Mouse (Mus musculus) limb, embryonic 14.5 days (tissue): Measurements from ENCODE around the gene Sox8. TPM values are rescaled to one million over a fixed set of nuclear protein-coding genes. Genes with fewer than 3 reads are reported as not detected.

Experiments used
- ATAC-seq: fragments of 200-750 bp; cut with Nextera tagmentation; 2 replicates; pipeline ENCODE4 v1.8.0; 2017; ENCODE audit warnings: low read depth, moderate number of reproducible peaks, moderate TSS enrichment; ENCODE audit not compliant: low FRiP score
- DNase-seq: peaks from one replicate; pipeline ENCODE4 v3.0.0-alpha.2; 2015; ENCODE audit warnings: low spot score
- H3K27ac ChIP-seq: fragments of 300-500 bp; sonication (generic); replicated peaks from 2 replicates; pipeline ENCODE4 v1.5.1; 2014; ENCODE audit warnings: low read depth, mild to moderate bottlenecking, low read length, moderate library complexity, mixed read lengths
- H3K27me3 ChIP-seq: fragments of 300-500 bp; sonication (generic); 2 replicates; pipeline ENCODE4 v1.6.1; 2014; ENCODE audit warnings: low read length, mixed read lengths; ENCODE audit not compliant: control insufficient read depth, insufficient read depth
- H3K36me3 ChIP-seq: fragments of 300-500 bp; sonication (generic); 2 replicates; pipeline ENCODE4 v1.6.1; 2014; ENCODE audit warnings: mild to moderate bottlenecking, low read length, moderate library complexity, mixed read lengths; ENCODE audit not compliant: control insufficient read depth, insufficient read depth
- H3K4me1 ChIP-seq: fragments of 300-500 bp; sonication (generic); 2 replicates; pipeline ENCODE4 v1.6.1; 2014; ENCODE audit warnings: antibody characterized with exemption, low read length, mixed read lengths; ENCODE audit not compliant: control insufficient read depth, insufficient read depth
- H3K4me2 ChIP-seq: fragments of 300-500 bp; sonication (generic); replicated peaks from 2 replicates; pipeline ENCODE4 v1.6.1; 2014; ENCODE audit warnings: low read depth, mild to moderate bottlenecking, low read length, moderate library complexity; ENCODE audit not compliant: severe bottlenecking
- H3K4me3 ChIP-seq: fragments of 300-500 bp; sonication (generic); replicated peaks from 2 replicates; pipeline ENCODE4 v1.5.1; 2014; ENCODE audit warnings: low read length
- H3K9ac ChIP-seq: fragments of 300-500 bp; sonication (generic); 2 replicates; pipeline ENCODE4 v1.6.1; 2014; ENCODE audit warnings: mild to moderate bottlenecking, low read depth, low read length, moderate library complexity; ENCODE audit not compliant: severe bottlenecking
- H3K9me3 ChIP-seq: fragments of 300-500 bp; sonication (generic); 2 replicates; pipeline ENCODE4 v1.6.1; 2016; ENCODE audit warnings: low read length; ENCODE audit not compliant: control insufficient read depth
- POLR2A ChIP-seq: fragments of 200-500 bp; IDR thresholded peaks from 2 replicates; pipeline ENCODE4 v1.8.0; 2012; ENCODE audit warnings: inconsistent platforms, mild to moderate bottlenecking, moderate library complexity, borderline replicate concordance; ENCODE audit not compliant: insufficient read depth, insufficient read length; ENCODE audit errors: extremely low read depth
- WGBS: fragments of 180-500 bp; shearing (Covaris S2); extraction: QIAGEN DNeasy Blood & Tissue Kit; methylation state at CpG from one replicate; pipeline ENCODE4 v1.1.7; 2014; 5-methylcytosine and 5-hydroxymethylcytosine counted together
- polyA plus RNA-seq, 2 experiments: library from polyadenylated mRNA; depleted of rRNA in 1 of 2; stranded (reverse) in 1 of 2; unstranded in 1 of 2; fragments of >200 nt; fragmentation: Nextera tagmentation in 1 of 2; extraction: Ambion mirVana in 1 of 2; gene quantifications; 2 replicates each; pipeline versions ENCODE4 v1.2.1 to v1.2.3; 2012 to 2014

Gene Sox8
- polyA plus RNA-seq, 2 experiments = 16.3 to 16.7 TPM

- no peak overlapping the region for H3K9ac ChIP-seq
- H3K4me2 ChIP-seq = no peak overlapping the region
- TF ChIP-seq POLR2A = no peak
- H3K4me1 ChIP-seq = no peaks in the 10 kb centered on the region
- no peak for DNase-seq
- no peak overlapping the region for H3K4me3 ChIP-seq
- no peak overlapping the region for H3K27ac ChIP-seq
- no peaks in the 10 kb centered on the region for H3K9me3 ChIP-seq
- WGBS = 52% methylated on average over 27 of the region's 27 CpGs
- H3K36me3 ChIP-seq = no peaks in the 10 kb centered on the region
- no peaks in the 10 kb centered on the region for H3K27me3 ChIP-seq
- ATAC-seq = no peak
Measured at GRCm38 (mm10) chr17:25538945-25539875, 31.3 kb downstream of the Sox8 start.

DNA sequence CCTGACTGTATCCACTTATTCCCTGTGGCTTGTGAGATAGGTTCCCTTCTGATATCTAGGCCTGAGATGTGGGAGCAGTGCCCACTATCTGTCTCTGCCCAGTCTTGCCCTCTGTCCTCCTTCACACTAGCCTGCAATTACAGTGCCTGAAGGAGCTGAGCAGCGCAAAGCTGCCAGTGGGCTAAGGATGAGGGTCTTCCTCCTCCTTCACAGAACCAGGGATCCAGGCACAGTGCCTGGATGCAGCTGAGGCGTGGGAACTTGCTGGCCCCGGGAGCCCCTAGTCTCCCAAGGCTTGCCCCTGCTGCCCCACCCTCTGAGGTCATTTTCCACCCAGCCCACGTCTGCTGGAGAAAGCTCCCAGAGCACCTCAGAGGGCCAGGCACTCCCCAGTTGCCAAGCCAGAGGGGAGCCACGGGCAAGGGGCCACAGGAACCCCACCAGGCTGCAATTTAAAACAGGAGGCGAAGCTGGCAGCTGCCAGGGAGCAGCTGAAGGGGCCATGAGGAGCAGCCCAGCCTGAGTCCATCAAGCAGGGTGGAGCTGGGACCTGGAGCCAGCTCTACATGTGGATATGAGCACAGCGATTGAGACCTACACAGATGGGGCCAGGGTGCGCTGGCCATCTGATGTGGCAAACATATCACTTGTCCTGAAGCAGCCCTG, 40.0 kb downstream of the Sox8 start:
- 62% methylated on average over 8 of the region's 8 CpGs for WGBS
- Histone ChIP-seq H3K9ac (no peak overlapping the region), H3K9me3 (no peaks in the 10 kb centered on the region), H3K4me2 (no peak overlapping the region), H3K4me3 (no peak overlapping the region), H3K27ac (no peak overlapping the region), H3K36me3 (no peaks in the 10 kb centered on the region), H3K27me3 (no peaks in the 10 kb centered on the region), H3K4me1 (no peaks in the 10 kb centered on the region; the same call in 1 of the 2 replicates)
- ATAC-seq (no peak), DNase-seq (no peak)
- TF ChIP-seq POLR2A = no peak

DNA sequence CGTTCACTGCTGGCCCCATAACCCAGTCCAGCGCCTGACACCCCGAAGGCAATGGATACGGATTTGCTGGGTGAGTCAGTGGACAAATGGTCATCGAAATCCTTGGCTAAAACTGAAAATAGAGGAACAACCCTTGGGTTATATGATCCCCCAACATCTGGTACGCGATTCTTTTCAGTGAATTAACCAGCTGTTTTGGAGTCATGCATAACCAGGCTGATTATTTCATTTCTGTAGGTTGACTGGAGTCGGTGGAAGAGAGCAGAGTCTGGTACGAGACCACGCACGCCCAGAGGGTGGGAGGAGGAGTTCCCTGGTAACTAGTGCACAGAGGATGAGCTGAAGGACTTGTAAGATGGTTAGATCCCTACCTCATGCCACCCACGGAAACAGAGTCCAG, 48.4 kb downstream of the Sox8 start:
- Histone ChIP-seq H3K27me3 (no peaks in the 10 kb centered on the region), H3K9ac (no peak overlapping the region), H3K4me1 (peaks cover 14% of the 10 kb centered on the region), H3K9me3 (no peaks in the 10 kb centered on the region), H3K27ac (no peak overlapping the region), H3K4me2 (no peak overlapping the region), H3K4me3 (no peak overlapping the region), H3K36me3 (no peaks in the 10 kb centered on the region)
- ATAC-seq (peak; percentile 10; the same call in 1 of the 2 replicates), DNase-seq (peak; percentile 26)
- 55% methylated on average over 12 of the region's 12 CpGs for WGBS
- TF ChIP-seq POLR2A = no peak

DNA sequence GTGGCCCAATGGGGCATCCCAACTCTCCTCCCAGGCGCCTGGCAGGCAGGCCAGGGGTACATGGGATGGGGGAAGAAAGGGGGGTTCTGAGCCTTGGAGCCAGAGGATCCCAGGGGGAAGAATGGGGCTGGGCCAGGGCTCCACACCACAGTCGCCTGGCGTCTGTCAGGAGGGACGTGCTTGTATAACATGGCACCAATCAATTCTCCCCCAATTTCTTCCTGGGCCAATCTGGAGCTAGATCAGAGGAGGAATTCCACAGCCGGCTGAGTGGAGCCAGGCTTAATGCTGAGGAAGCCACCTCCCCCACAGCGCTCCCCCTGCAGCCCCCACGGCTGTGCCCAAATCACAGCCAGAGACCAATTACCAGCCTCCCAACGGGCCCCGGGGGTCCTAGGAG, 50.0 kb downstream of the Sox8 start:
- DNase-seq = peak; percentile 28

GRCm38 (mm10) chr17:25519511-25519910, 51.0 kb downstream of the Sox8 start:
- no peak for TF ChIP-seq POLR2A
- H3K4me1 ChIP-seq = peaks cover 21% of the 10 kb centered on the region
- no peaks in the 10 kb centered on the region for H3K36me3 ChIP-seq
- H3K27me3 ChIP-seq = no peaks in the 10 kb centered on the region
- no peak overlapping the region for H3K27ac ChIP-seq
- no peaks in the 10 kb centered on the region for H3K9me3 ChIP-seq
- no peak for ATAC-seq
- no peak overlapping the region for H3K4me3 ChIP-seq
- H3K4me2 ChIP-seq = no peak overlapping the region
- no peak for DNase-seq
- H3K9ac ChIP-seq = no peak overlapping the region
- 84% methylated on average over 5 of the region's 5 CpGs for WGBS

More for the DNA sequence above, 50.0 kb downstream of the Sox8 start:
- ATAC-seq = peak; percentile 18; the same call in 1 of the 2 replicates
- H3K9me3 ChIP-seq = no peaks in the 10 kb centered on the region
- 12% methylated on average over 9 of the region's 9 CpGs for WGBS
- TF ChIP-seq POLR2A = no peak
- 0 out of 2 replicates have a peak overlapping the region, but pooled peaks have one; percentile 8 for H3K9ac ChIP-seq
- H3K36me3 ChIP-seq = no peaks in the 10 kb centered on the region
- H3K27me3 ChIP-seq = no peaks in the 10 kb centered on the region
- peak overlapping the region; percentile 43; the same call in 1 of the 2 replicates for H3K27ac ChIP-seq
- no peak overlapping the region for H3K4me2 ChIP-seq
- no peak overlapping the region for H3K4me3 ChIP-seq
- peaks cover 21% of the 10 kb centered on the region for H3K4me1 ChIP-seq
